Mouse (Mus musculus): ENCODE measurements around the gene Clec2e. TPM values are rescaled to one million over a fixed set of nuclear protein-coding genes. Genes with fewer than 3 reads are reported as not detected.
"Not testable (repeated sequence)": the region's sequence is repeated elsewhere in the genome, so short reads cannot be mapped to it uniquely, and the experiment has no call there.

The Clec2e gene
- total RNA-seq (2021), result not detected

DNA sequence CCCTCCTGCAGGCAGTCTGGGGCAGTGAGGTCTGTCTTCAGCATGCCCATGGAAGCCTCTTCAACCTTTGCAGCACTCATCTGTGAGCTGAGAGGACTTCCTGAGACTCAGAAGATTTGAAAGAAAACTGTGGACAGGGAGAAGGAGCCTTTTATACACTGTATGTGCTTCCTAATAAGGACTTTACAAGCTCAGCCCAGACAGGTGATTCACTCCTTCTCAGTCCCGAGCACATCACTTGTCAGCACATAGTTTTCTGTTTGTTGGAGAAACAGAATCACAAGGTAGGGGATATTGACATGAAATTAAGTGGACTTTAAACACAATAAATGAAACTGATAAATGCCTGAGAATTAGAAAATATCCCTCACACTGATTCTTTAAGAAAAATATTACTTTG lies at the start of gene Clec2e:
Gene Clec2e (minus strand): TSS at position 120 of the 400 bp plus-strand sequence.
- DNase-seq; intact Hi-C loops (cut with DNase I): not testable (repeated sequence)

GRCm38 (mm10) chr6:129146812-129147211 lies 46.1 kb upstream of the Clec2e start:
- intact Hi-C loops (cut with DNase I), result loop anchor here (2.0 kb wide), 1 partner anchor 426 kb away; no protein-coding TSS in a partner anchor
- DNase-seq, result no peak

GRCm38 (mm10) chr6:129132604-129133341 lies 32.1 kb upstream of the Clec2e start:
- intact Hi-C loops (cut with DNase I), result no loop called here
- no peak for DNase-seq

- no peak for DNase-seq
- intact Hi-C loops (cut with DNase I), result no loop called here
Measured at GRCm38 (mm10) chr6:129126861-129127260, 26.1 kb upstream of the Clec2e start.

GRCm38 (mm10) chr6:129124531-129124930 lies 23.8 kb upstream of the Clec2e start:
- intact Hi-C loops (cut with DNase I); DNase-seq: not testable (repeated sequence)

DNA sequence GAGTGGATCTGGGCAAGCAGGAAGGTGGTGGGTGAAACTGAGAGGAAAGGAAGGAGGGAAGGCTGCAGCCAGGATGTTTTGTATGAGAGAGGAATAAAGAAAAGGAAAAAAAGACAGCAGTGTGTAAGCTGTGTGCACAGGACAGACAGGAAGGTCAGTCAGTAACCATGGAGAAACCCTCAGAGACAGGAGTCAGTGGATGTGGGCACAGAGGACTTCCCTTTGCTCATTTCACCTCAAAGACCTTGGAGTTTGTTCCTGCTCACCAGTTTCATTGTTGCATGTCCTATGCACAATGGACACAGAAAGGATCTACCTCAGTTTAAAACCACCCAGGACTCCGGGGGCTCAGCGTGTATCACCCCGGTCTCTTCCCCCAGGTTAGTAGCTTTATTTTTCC lies 15.5 kb upstream of the Clec2e start:
- no peak for DNase-seq
- intact Hi-C loops (cut with DNase I), result no loop called here

- intact Hi-C loops (cut with DNase I), result not testable (repeated sequence)
Measured at GRCm38 (mm10) chr6:129114237-129114636, 13.5 kb upstream of the Clec2e start.

GRCm38 (mm10) chr6:129113769-129114168 lies 13.1 kb upstream of the Clec2e start:
- intact Hi-C loops (cut with DNase I), result no loop called here

More at GRCm38 (mm10) chr6:129114237-129114636, 13.5 kb upstream of the Clec2e start:
- not testable (repeated sequence) for DNase-seq

GRCm38 (mm10) chr6:129113030-129113673 lies 12.4 kb upstream of the Clec2e start:
- no peak for DNase-seq

More at GRCm38 (mm10) chr6:129113769-129114168, 13.1 kb upstream of the Clec2e start:
- no peak for DNase-seq

DNA sequence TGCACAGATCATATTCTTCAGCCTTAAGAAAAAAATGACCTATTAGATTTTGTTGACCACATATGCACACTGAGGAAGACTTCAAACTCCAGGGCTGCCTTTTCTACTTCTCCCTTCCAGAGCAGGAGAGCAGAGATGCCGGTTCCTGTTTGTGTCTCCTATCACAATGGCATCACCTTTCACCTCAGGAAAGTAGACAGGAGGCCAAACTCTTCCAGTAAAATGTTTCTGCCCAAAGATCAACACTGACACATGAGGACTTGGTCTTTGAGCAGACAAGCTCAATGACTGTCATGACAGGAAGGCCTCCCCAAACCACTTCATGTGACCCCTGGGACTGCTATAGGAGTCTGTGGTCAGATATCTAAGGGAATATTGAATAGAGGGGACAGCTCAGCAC lies 11.8 kb upstream of the Clec2e start:
- no peak for DNase-seq
- intact Hi-C loops (cut with DNase I), result no loop called here

More at GRCm38 (mm10) chr6:129113030-129113673, 12.4 kb upstream of the Clec2e start:
- intact Hi-C loops (cut with DNase I), result no loop called here

DNA sequence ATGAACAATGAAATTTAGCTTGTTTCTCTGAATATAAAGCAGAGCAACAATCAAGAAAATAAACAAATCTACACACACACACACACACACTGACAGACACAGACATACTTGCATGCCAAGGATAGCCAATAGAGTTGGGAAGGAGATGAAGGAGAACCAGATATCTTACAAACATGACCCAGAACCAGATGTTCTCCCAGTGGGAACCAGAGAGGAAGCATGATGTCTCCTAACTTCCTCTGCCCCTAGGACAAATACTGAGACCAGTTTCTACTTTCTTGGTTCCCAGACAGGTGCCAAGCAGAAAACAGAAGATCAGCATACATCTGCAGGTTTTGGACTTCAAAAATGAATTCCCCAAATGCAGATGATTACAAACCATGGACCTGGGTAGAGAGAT lies 7.2 kb upstream of the Clec2e start:
- intact Hi-C loops (cut with DNase I), result no loop called here

DNA sequence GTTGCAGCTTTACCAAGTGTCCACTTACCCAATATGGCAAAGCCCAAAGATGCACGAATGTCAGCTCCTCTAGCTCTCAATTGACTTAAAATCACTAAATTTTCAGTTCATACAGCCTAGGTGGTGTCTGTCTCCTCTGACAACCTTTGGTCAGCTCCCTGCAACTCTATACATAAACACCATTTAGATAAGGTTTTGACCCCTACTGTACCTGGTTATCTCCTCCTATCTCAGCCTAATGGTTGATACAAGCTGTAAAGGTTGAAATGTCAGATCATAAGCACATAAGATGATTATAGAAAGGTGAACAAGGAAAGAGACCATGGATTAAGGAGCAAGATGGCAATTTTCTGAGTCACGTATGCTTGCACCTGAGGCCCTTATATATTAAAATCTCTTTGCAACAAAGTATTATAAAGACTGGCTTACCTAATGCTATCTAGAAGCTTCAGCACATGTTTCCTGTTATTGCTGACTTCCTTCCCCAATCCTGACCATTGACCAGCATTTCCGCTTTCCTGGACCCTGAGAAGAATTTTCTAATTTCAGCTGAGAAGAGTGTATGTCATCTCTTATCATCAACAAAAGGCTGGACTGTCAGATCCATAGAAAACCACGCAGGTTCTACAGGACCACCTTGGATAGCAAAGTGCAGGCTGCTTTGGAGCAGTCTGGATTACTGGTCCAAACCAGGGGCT lies 2.3 kb upstream of the Clec2e start:
- intact Hi-C loops (cut with DNase I), result no loop called here
- DNase-seq, result no peak

More for the DNA sequence above, 7.2 kb upstream of the Clec2e start:
- no peak for DNase-seq

DNA sequence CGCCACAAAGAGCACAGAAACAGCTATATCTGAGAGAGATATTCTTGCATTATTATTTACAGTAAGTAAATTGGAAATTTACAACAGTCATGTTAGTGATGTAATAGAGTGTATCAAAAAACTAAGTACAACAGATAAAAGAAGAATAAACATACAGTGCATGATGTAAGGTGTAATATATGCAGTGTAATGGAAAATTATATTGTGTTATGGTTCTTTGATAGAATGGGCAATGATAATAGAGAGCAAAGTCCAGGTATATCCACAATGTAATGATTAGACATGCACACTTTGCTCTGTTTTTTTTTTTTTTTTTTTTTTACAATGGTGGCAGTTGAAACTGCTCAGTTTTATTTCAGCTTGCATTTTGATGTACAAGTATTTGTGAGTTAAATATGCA lies 891 bp upstream of the Clec2e start:
- intact Hi-C loops (cut with DNase I), result no loop called here
- no peak for DNase-seq

DNA sequence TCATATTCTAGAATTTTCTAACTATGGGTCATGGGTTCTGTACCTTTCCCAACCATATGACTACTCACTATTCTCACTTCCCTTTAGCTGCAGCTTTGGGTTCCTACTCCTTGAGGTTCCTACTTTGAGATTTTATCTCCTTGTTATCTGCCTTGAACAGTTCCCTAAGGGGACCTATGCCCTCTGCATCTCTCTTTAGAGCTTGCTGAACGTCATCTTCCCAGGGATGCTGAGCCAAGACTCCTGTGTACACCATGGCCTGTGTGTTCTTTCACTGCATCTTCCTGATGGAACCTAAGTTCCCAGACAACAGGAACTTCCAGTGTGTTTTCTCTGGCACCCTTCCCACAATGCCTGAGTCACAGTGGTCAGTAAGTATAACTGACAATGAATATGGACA lies 2.8 kb downstream of the Clec2e start:
- DNase-seq, result no peak
- intact Hi-C loops (cut with DNase I), result loop anchor here (10.0 kb wide), 1 partner anchor 137 kb away; no protein-coding TSS in a partner anchor

DNA sequence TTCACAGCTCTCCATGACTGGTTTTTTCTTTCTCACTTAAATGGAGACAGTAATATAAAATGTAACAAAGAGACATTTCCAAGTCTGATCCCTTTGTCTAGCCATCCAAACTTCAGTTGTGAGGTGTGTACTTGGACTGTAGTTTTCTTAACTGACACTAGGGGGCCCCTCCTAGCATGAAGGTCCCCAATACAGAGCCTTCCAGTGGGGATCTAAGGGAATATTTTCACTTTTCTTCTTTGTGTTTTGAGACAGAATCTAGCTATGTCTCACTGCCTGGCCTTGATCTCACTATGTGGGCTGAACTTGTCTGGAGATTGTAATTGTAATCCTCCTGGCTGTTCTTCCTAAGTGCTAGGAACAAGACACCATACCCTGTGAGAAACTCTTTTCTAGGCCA lies 5.5 kb downstream of the Clec2e start:
- intact Hi-C loops (cut with DNase I), result loop anchor here (10.0 kb wide), 1 partner anchor 140 kb away; no protein-coding TSS in a partner anchor
- no peak for DNase-seq

GRCm38 (mm10) chr6:129088596-129088995 lies 12.1 kb downstream of the Clec2e start:
- intact Hi-C loops (cut with DNase I); DNase-seq: not testable (repeated sequence)

DNA sequence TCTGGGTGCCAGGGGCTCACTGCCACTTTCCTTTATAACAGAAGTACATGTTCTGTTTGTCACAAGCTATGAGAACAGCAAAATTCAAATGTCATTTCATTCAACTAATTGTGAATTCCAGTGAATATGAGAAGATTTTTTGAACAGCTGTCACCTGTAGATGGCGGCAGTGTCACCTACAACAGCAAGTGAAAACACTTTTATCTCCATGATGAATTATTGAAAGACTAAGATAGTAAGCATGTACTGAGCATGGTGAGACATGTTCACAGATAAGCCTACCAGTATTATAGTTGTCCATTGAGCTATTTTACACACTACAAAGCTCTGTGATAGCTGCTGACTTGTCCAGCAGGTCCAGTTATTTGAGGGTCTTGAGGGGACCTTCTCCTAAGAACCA lies 12.6 kb downstream of the Clec2e start:
- intact Hi-C loops (cut with DNase I), result no loop called here
- DNase-seq, result peak; percentile 9

DNA sequence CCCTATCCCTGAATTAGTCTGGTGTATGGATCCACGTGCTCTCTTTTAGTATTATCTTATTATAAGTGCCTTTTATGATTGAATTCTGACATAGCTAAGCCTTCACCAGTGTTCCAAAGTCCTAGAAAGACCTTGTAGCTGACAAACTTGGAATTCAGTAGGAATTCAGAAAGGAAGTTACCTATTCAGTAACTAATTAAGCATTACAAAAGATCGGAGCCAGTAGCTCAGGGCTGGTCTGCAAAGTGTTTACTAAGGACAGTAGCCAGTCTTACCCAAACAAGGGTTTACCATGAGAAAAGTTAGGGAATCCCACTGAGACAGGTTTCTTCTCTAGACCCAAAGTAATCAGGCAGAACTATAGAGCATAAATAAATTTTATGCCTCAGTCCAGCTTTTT lies 14.7 kb downstream of the Clec2e start:
- DNase-seq; intact Hi-C loops (cut with DNase I): not testable (repeated sequence)

DNA sequence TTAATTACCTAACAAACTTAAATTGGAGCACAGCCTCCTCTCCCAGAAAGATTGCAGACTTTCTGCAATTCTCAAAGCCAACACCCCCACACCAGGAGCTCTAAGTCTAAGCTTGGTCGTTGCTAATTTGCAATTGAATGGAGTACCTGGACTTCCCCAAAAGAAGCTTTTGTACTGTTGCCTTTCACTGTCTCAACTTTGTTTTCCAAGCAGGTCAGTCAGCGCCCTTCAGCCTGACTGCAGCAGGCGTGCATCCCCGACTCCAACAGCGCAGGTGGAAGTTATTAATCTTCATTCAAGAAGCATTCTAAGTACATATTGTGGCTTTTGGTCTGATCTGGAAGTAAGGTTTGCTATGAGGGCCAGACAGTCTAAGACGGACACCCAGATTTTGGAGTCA lies 15.6 kb downstream of the Clec2e start:
- no peak for DNase-seq
- intact Hi-C loops (cut with DNase I), result no loop called here

- DNase-seq, result peak; percentile 10
- intact Hi-C loops (cut with DNase I), result loop anchor here (5.0 kb wide), 1 partner anchor 210 kb away; no protein-coding TSS in a partner anchor
Measured at GRCm38 (mm10) chr6:129066986-129067385, 33.7 kb downstream of the Clec2e start.

DNA sequence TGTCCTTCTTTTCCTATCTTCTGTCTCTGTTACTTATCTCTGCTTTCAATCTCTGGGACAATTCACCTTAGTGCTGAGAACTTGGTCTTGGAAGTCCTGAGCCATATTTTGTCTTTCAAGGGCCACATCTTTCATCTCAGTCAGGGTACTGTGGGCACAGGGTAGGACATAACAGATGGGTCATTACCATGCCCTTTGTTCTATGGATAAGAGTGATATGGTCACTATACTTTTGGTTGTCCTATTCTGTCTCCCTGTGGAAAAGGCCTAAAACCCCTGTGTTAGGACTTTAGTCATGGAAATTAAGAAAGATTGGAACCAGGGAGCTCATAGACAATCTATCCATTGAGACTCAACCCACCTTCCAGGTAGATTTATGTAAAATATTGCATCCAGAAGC lies 34.2 kb downstream of the Clec2e start:
- intact Hi-C loops (cut with DNase I), result loop anchor here (5.0 kb wide), 1 partner anchor 209 kb away; no protein-coding TSS in a partner anchor
- no peak for DNase-seq
